Mouse (Mus musculus) central nervous system, embryonic 11.5 days (tissue): ENCODE data around the gene Cyp3a16. TPM values are rescaled to one million over a fixed set of nuclear protein-coding genes. Genes with fewer than 3 reads are reported as not detected.

Experiments used
- polyA plus RNA-seq: library from polyadenylated mRNA; depleted of rRNA; stranded (reverse); fragments of >200 nt; gene quantifications from 2 replicates; pipeline ENCODE4 v1.2.3, GENCODE M21; 2012; rRNA removed

Cyp3a16 gene
- not detected in 2 replicates for polyA plus RNA-seq

DNA sequence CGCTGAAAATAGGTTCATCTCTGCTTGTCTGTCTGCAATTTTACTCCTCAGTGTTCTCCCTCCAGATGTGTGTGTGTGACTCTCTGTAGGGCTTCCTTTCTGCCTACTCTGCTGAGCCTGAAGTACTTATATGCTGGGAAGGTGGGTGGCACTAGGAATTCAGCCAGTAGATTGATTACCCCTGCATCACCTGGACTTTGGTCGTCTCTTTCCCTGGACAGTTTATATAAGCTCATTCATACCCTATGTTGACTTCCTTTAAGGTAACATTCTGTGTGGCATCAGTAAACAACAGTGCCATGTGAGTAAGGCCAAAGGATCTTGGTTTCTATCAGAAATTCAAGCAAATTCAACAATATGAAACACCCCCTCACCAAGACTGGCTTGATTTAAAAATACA, at the start of gene Cyp3a16:
Gene Cyp3a16, minus strand, starts transcription at position 101 of the 400 bp plus-strand sequence.

Other genes with a start within 250 kb of the Cyp3a16 start
- 13.4 and 21.9 TPM in 2 replicates for gene Zfp655, start 238.0 kb downstream of the Cyp3a16 start, polyA plus RNA-seq
- gene Zscan25, start 189.2 kb downstream of the Cyp3a16 start, polyA plus RNA-seq = 14.8 and 17.6 TPM in 2 replicates
- not detected in 2 replicates for gene Cyp3a57, start 124.4 kb downstream of the Cyp3a16 start, polyA plus RNA-seq
- not detected in 2 replicates for gene Cyp3a41b, start 115.0 kb upstream of the Cyp3a16 start, polyA plus RNA-seq